Mouse (Mus musculus) erythroblast, embryonic 14.5 days (primary cell): Measurements from ENCODE around the gene Parp9.

Experiments used
- GATA1 ChIP-seq: IDR thresholded peaks from 2 replicates; pipeline ENCODE4 v1.6.1; 2012; ENCODE audit warnings: low read length, inconsistent platforms, mixed read lengths
- TAL1 ChIP-seq: IDR thresholded peaks from 3 replicates; pipeline ENCODE4 v1.6.1; 2012; ENCODE audit warnings: low read length, inconsistent platforms, mixed read lengths

- TF ChIP-seq GATA1, result no peak
- TF ChIP-seq TAL1, result no peak
Measured at GRCm38 (mm10) chr16:35900541-35900940, 37.7 kb upstream of the Parp9 start.
